Mouse (Mus musculus): ENCODE data around the gene Ctrl. TPM values are rescaled to one million over a fixed set of nuclear protein-coding genes. Genes with fewer than 3 reads are reported as not detected.
"Not testable (repeated sequence)": the region's sequence is repeated elsewhere in the genome, so short reads cannot be mapped to it uniquely, and the experiment has no call there.

Gene Ctrl
- 1.1 TPM in 2 replicates for polyA plus RNA-seq (2014; fragmentation: Nextera tagmentation; extraction: Ambion mirVana)

DNA sequence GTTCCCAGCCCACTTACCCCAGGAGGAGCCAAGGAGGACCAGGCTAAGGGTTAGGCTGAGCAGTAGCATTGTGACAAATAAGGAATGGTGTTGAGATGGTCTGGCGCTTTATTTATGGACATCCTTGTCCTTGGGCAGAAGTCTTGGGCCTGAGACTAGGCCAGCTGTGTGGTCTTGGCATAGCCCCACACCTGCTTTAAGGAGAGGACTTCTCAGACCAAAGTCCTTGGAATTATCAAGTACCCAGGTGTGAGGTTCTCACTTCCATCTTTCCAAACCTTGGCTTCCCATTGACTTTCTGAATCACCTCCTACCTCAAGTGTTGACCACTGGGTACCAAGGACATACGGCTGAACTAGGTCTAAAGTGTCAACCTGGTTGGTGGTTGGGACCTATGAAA lies at the start of gene Ctrl:
TSS of gene Ctrl (minus strand) at position 101 of the 400 bp plus-strand sequence.
- H3K9me3 ChIP-seq (ENCODE audit: control insufficient read depth, low read length), result no peaks in the 10 kb centered on the region
- no peak within 1 kb of the TSS for H3K4me3 ChIP-seq (ENCODE audit: low read depth, low read length)
- H3K9ac ChIP-seq (ENCODE audit: low read length), result no peak within 1 kb of the TSS
- ATAC-seq (ENCODE audit: insufficient read depth, low FRiP score, low TSS enrichment), result no peak
- no peak for DNase-seq (ENCODE audit: low spot score)
- no peaks in the 10 kb centered on the region for H3K36me3 ChIP-seq (ENCODE audit: control insufficient read depth, insufficient read depth, low read length)
- no peak within 1 kb of the TSS for H3K27ac ChIP-seq (ENCODE audit: low read depth, low read length)
- no peak within 1 kb of the TSS for H3K4me2 ChIP-seq (ENCODE audit: low read depth)
- 91% methylated on average over 2 of the region's 2 CpGs for WGBS
- H3K27me3 ChIP-seq (ENCODE audit: control insufficient read depth, insufficient read depth, low read length), result no peaks in the 10 kb centered on the region
- H3K4me1 ChIP-seq (ENCODE audit: control insufficient read depth, insufficient read depth, low read length), result peaks cover 10% of the 10 kb centered on the region

DNA sequence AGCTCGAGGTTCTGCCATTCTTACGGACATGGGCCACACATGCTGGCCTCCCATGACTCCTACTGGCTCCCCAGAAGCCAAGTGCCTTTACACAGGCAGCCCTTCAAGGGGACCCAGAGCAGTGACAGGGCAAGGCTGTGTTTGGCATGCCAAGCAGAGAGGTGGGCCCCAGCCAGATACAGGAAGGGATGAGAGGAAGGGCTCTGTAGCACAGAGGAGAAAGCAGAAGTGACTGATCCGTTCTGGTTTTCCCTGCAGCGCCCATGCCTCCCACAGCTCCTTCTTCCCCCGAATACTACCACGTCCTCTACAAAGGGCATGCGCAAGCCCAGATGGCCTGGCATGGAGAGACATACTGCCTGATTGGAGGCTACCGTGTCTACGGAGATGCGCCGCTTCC lies 49.7 kb upstream of the Ctrl start:
- not testable (repeated sequence) for H3K4me2 ChIP-seq (ENCODE audit: low read depth); H3K4me3 ChIP-seq (ENCODE audit: low read depth, low read length); H3K36me3 ChIP-seq (ENCODE audit: control insufficient read depth, insufficient read depth, low read length); H3K4me1 ChIP-seq (ENCODE audit: control insufficient read depth, insufficient read depth, low read length); H3K9ac ChIP-seq (ENCODE audit: low read length); H3K27ac ChIP-seq (ENCODE audit: low read depth, low read length); ATAC-seq (ENCODE audit: insufficient read depth, low FRiP score, low TSS enrichment); H3K9me3 ChIP-seq (ENCODE audit: control insufficient read depth, low read length); H3K27me3 ChIP-seq (ENCODE audit: control insufficient read depth, insufficient read depth, low read length); DNase-seq (ENCODE audit: low spot score)
- 86% methylated on average over 11 of the region's 11 CpGs for WGBS

DNA sequence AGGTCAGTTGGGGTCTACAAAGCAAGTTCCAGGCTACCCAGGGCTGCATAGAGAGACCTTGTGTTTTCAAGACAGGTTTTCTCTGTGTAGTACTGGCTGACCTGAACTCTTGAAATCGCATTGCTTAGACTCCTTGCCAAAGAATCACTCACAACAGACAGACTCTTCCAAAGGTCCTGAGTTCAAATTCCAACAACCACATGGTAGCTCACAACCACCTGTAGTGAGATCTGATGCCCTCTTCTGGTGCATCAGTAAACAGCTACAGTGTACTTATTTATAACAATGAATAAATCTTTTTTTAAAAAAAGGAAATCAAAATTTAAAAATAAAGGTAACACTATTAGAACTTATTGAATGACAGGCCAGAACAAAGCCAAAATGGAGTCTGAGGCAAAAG lies 47.5 kb upstream of the Ctrl start:
- Histone ChIP-seq H3K27ac (ENCODE audit: low read depth, low read length) (no peak overlapping the region), H3K9me3 (ENCODE audit: control insufficient read depth, low read length) (no peaks in the 10 kb centered on the region), H3K36me3 (ENCODE audit: control insufficient read depth, insufficient read depth, low read length) (no peaks in the 10 kb centered on the region), H3K4me2 (ENCODE audit: low read depth) (no peak overlapping the region), H3K9ac (ENCODE audit: low read length) (no peak overlapping the region), H3K4me3 (ENCODE audit: low read depth, low read length) (no peak overlapping the region), H3K4me1 (ENCODE audit: control insufficient read depth, insufficient read depth, low read length) (no peaks in the 10 kb centered on the region), H3K27me3 (ENCODE audit: control insufficient read depth, insufficient read depth, low read length) (no peaks in the 10 kb centered on the region)
- DNase-seq (ENCODE audit: low spot score) (no peak), ATAC-seq (ENCODE audit: insufficient read depth, low FRiP score, low TSS enrichment) (no peak)
- WGBS, result 87% methylated on average over 1 of the region's 1 CpGs

DNA sequence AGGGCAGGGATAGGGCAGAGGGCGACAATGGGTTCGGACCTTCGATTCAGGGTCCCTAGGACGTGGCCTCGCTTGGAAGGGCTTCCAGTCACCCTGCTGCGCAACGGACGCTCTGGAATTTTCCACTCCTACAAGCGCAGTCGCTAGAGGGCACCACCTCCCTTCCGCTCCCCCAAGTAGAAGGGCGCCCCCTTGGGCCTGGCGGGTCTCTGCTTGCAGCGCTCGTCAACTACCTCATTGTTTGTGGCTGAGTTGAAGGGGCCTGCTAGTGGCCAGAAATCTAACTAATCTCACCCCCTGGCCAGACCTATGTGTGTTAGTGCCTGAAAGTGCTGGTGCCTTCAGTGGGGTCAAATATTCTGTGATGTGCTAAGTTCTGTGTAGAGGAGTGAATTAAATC lies 45.7 kb upstream of the Ctrl start, which contains the start of gene Dpep3:
TSS of gene Dpep3 (minus strand) at position 105 of the 400 bp plus-strand sequence.
- no peak within 1 kb of the TSS for H3K9ac ChIP-seq (ENCODE audit: low read length)
- H3K4me2 ChIP-seq (ENCODE audit: low read depth), result no peak within 1 kb of the TSS
- 91% methylated on average over 15 of the region's 15 CpGs for WGBS
- H3K4me3 ChIP-seq (ENCODE audit: low read depth, low read length), result no peak within 1 kb of the TSS
- DNase-seq (ENCODE audit: low spot score) (no peak), ATAC-seq (ENCODE audit: insufficient read depth, low FRiP score, low TSS enrichment) (no peak)
- H3K4me1 ChIP-seq (ENCODE audit: control insufficient read depth, insufficient read depth, low read length), result no peaks in the 10 kb centered on the region
- no peaks in the 10 kb centered on the region for H3K36me3 ChIP-seq (ENCODE audit: control insufficient read depth, insufficient read depth, low read length)
- no peak within 1 kb of the TSS for H3K27ac ChIP-seq (ENCODE audit: low read depth, low read length)
- H3K9me3 ChIP-seq (ENCODE audit: control insufficient read depth, low read length), result no peaks in the 10 kb centered on the region
- H3K27me3 ChIP-seq (ENCODE audit: control insufficient read depth, insufficient read depth, low read length), result no peaks in the 10 kb centered on the region

DNA sequence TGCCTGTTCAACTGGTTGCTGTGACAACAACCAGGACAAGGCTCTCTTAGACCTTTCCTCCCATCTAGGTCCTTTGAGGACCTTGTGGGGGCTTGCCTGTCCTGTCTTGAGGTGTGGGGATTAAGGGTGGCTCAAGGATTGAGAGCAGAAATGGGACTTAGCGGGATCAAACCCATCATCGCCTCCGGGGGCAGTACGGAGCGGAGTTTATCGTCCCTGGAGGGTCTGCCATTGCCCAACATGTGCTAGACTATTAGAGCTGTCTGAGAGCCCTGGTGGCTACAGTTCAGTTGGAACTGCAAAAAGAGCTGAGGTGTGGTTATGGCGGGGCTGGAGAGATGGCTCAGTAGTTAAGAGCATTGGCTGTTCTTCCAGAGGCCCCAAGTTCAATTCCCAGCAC lies 41.7 kb upstream of the Ctrl start:
- Histone ChIP-seq H3K4me2 (ENCODE audit: low read depth) (no peak overlapping the region), H3K4me3 (ENCODE audit: low read depth, low read length) (no peak overlapping the region), H3K9ac (ENCODE audit: low read length) (no peak overlapping the region), H3K9me3 (ENCODE audit: control insufficient read depth, low read length) (no peaks in the 10 kb centered on the region), H3K36me3 (ENCODE audit: control insufficient read depth, insufficient read depth, low read length) (no peaks in the 10 kb centered on the region), H3K27ac (ENCODE audit: low read depth, low read length) (no peak overlapping the region), H3K4me1 (ENCODE audit: control insufficient read depth, insufficient read depth, low read length) (no peaks in the 10 kb centered on the region), H3K27me3 (ENCODE audit: control insufficient read depth, insufficient read depth, low read length) (no peaks in the 10 kb centered on the region)
- ATAC-seq (ENCODE audit: insufficient read depth, low FRiP score, low TSS enrichment), result no peak
- DNase-seq (ENCODE audit: low spot score), result no peak
- 73% methylated on average over 7 of the region's 7 CpGs for WGBS

DNA sequence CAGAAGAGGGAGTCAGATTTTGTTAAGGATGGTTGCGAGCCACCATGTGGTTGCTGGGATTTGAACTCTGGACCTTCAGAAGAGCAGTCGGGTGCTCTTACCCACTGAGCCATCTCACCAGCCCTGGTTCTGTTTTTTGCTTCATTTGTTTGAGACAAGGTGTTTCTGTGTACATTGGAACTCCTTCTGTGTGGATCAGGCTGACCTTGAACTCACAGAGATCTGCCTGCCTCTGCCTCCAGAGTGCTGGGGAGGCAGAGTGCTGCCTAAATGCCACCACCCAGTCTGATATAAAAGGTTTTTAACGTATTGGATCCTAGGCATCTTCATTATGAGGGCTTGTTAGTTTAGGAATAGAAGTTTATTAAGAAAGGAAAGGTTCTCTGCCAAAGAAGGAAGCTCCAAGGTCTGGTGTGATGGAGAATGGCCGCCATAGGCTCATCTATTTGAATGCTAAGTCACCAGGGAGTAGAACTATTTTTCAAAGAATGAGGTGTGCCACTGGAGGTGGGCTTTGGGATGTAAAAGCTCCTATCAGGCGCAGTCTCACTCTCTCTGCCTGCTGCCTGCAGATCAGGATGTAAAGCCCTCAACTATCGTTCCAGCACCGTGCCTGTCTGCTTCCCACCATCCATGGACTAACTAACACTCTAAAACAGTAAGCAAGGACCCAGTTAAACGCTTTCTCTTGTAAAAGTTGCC lies 37.5 kb upstream of the Ctrl start:
- 71% methylated on average over 8 of the region's 8 CpGs for WGBS
- Histone ChIP-seq H3K27me3 (ENCODE audit: control insufficient read depth, insufficient read depth, low read length) (peaks cover 7% of the 10 kb centered on the region; the same call in 1 of the 2 replicates), H3K27ac (ENCODE audit: low read depth, low read length) (no peak overlapping the region), H3K9me3 (ENCODE audit: control insufficient read depth, low read length) (no peaks in the 10 kb centered on the region), H3K4me3 (ENCODE audit: low read depth, low read length) (no peak overlapping the region), H3K4me2 (ENCODE audit: low read depth) (no peak overlapping the region), H3K36me3 (ENCODE audit: control insufficient read depth, insufficient read depth, low read length) (no peaks in the 10 kb centered on the region), H3K9ac (ENCODE audit: low read length) (no peak overlapping the region), H3K4me1 (ENCODE audit: control insufficient read depth, insufficient read depth, low read length) (peaks cover 4% of the 10 kb centered on the region; the same call in 1 of the 2 replicates)
- ATAC-seq (ENCODE audit: insufficient read depth, low FRiP score, low TSS enrichment) (no peak), DNase-seq (ENCODE audit: low spot score) (no peak)

DNA sequence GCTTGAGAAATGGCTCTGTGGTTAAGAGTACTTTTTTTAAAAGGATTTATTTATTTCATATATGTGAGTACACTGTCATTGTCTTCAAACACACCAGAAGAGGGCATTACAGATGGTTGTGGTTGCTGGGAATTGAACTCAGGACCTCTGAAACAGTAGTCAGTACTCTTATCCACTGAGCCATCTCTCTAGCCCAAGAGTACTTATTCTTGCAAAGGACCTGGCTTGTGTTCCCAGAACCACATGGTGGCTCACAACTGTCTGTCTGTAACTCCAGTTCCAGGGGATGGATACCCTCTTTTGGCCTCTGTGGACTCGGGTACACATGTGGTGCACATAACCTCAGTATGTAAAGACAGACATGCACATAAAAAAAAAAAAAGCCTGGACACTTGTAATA lies 35.7 kb upstream of the Ctrl start:
- H3K9ac ChIP-seq (ENCODE audit: low read length), result no peak overlapping the region
- ATAC-seq (ENCODE audit: insufficient read depth, low FRiP score, low TSS enrichment) (no peak), DNase-seq (ENCODE audit: low spot score) (no peak)
- H3K4me3 ChIP-seq (ENCODE audit: low read depth, low read length), result no peak overlapping the region
- H3K4me1 ChIP-seq (ENCODE audit: control insufficient read depth, insufficient read depth, low read length), result peaks cover 7% of the 10 kb centered on the region; the same call in 1 of the 2 replicates
- H3K27me3 ChIP-seq (ENCODE audit: control insufficient read depth, insufficient read depth, low read length), result peaks cover 12% of the 10 kb centered on the region
- WGBS, result 84% methylated on average over 1 of the region's 1 CpGs
- H3K9me3 ChIP-seq (ENCODE audit: control insufficient read depth, low read length), result no peaks in the 10 kb centered on the region
- no peak overlapping the region for H3K27ac ChIP-seq (ENCODE audit: low read depth, low read length)
- no peak overlapping the region for H3K4me2 ChIP-seq (ENCODE audit: low read depth)
- no peaks in the 10 kb centered on the region for H3K36me3 ChIP-seq (ENCODE audit: control insufficient read depth, insufficient read depth, low read length)

DNA sequence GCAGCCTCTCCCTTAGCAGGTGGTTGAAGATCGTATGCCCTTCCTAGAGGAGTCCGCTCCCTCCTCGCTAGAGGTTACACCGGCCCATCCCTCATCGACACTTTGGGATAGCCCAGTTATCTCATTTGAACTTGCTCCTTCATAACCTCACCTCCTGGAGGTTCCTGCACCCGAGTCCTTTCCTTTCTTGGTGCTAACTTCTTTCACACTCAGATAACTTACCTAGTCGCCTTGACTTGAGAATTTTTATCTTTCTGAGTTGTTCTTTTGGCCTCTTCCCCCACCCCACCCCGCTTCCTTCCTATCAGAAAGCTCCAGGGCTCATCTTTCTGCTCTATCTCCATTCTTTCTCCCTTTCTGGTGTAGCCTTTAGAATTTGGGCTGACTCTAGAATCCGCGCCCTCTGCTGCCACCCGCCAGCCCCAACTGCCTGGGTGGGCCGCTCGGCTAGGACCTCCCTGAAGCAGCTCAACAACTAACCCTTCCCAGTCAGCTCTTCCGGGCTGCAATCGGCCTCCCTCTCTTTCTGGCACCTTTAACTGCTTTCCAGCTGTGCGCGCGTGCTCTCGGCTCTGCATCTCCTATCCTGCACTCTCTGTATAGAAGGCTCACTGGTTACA lies 33.1 kb upstream of the Ctrl start:
- 4% methylated on average over 19 of the region's 19 CpGs for WGBS

DNA sequence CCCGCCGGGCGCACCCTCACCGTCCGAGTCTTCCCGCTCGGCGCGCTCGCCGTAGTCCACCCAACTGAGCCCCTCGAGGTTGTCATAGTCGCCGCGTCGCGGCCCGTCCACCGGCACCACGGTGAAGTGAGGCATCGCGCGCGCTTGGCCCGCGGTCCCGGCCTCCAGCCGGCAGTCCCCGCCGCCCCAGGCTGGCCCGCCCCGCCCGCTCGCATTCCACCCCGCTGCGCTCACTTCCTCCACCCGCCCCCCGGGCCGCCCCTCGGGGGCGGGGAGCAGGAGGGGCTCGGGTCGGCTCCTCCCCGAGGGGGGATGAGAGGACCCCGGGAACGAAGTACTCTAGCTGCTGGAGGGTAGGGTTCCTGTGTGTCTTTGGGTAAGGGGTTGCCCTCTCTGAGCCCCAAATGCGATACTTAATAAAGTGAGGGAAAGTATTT lies 32.3 kb upstream of the Ctrl start, which contains the start of gene Slc12a4:
TSS of gene Slc12a4 (minus strand) at position 193 of the 437 bp plus-strand sequence.
- Histone ChIP-seq H3K4me3 (ENCODE audit: low read depth, low read length) (peak within 1 kb of the TSS; percentile 53), H3K4me2 (ENCODE audit: low read depth) (peak within 1 kb of the TSS; percentile 60), H3K36me3 (ENCODE audit: control insufficient read depth, insufficient read depth, low read length) (no peaks in the 10 kb centered on the region), H3K27ac (ENCODE audit: low read depth, low read length) (no peak within 1 kb of the TSS), H3K4me1 (ENCODE audit: control insufficient read depth, insufficient read depth, low read length) (peaks cover 7% of the 10 kb centered on the region; the same call in 1 of the 2 replicates), H3K9me3 (ENCODE audit: control insufficient read depth, low read length) (no peaks in the 10 kb centered on the region), H3K9ac (ENCODE audit: low read length) (peak within 1 kb of the TSS; percentile 60), H3K27me3 (ENCODE audit: control insufficient read depth, insufficient read depth, low read length) (peaks cover 12% of the 10 kb centered on the region)
- WGBS, result 0% methylated on average over 43 of the region's 47 CpGs
- peak; percentile 83 for DNase-seq (ENCODE audit: low spot score)
- ATAC-seq (ENCODE audit: insufficient read depth, low FRiP score, low TSS enrichment), result peak; percentile 67

More for the DNA sequence above, 33.1 kb upstream of the Ctrl start:
- no peak overlapping the region for H3K9ac ChIP-seq (ENCODE audit: low read length)
- H3K9me3 ChIP-seq (ENCODE audit: control insufficient read depth, low read length), result no peaks in the 10 kb centered on the region
- H3K36me3 ChIP-seq (ENCODE audit: control insufficient read depth, insufficient read depth, low read length), result no peaks in the 10 kb centered on the region
- no peak overlapping the region for H3K27ac ChIP-seq (ENCODE audit: low read depth, low read length)
- peak overlapping the region; percentile 60 for H3K4me2 ChIP-seq (ENCODE audit: low read depth)
- no peak for ATAC-seq (ENCODE audit: insufficient read depth, low FRiP score, low TSS enrichment)
- peaks cover 12% of the 10 kb centered on the region for H3K27me3 ChIP-seq (ENCODE audit: control insufficient read depth, insufficient read depth, low read length)
- peak; percentile 42 for DNase-seq (ENCODE audit: low spot score)
- H3K4me1 ChIP-seq (ENCODE audit: control insufficient read depth, insufficient read depth, low read length), result peaks cover 7% of the 10 kb centered on the region; the same call in 1 of the 2 replicates
- H3K4me3 ChIP-seq (ENCODE audit: low read depth, low read length), result no peak overlapping the region

Data from neural tube, embryonic 11.5 days (tissue).